Mouse (Mus musculus) bone marrow macrophage, adult 2 months (primary cell): ENCODE measurements around the gene Fam174b. TPM values are rescaled to one million over a fixed set of nuclear protein-coding genes. Genes with fewer than 3 reads are reported as not detected.

Source experiments
- H3K27ac ChIP-seq: 2 replicates; pipeline ENCODE4 v1.5.1; 2012; ENCODE audit warnings: low read depth, low read length; ENCODE audit not compliant: insufficient read depth
- H3K4me1 ChIP-seq: 2 replicates; pipeline ENCODE4 v1.6.1; 2012; ENCODE audit warnings: low read length; ENCODE audit not compliant: control insufficient read depth, insufficient read depth
- H3K4me3 ChIP-seq: 2 replicates; pipeline ENCODE4 v1.5.1; 2012; ENCODE audit warnings: mild to moderate bottlenecking, low read length, moderate library complexity; ENCODE audit not compliant: insufficient read depth
- CTCF ChIP-seq: IDR thresholded peaks from 2 replicates; pipeline ENCODE4 v1.5.1; 2012; ENCODE audit warnings: low read depth, mild to moderate bottlenecking, low read length, moderate library complexity
- POLR2A ChIP-seq: IDR thresholded peaks from 2 replicates; pipeline ENCODE4 v1.6.1; 2012; ENCODE audit warnings: mild to moderate bottlenecking, low read depth, low read length, borderline replicate concordance
- polyA plus RNA-seq: library from polyadenylated mRNA; stranded (reverse); fragments of >200 nt; gene quantifications from 2 replicates; pipeline ENCODE4 v1.2.4, GENCODE M21; 2012; ENCODE audit not compliant: missing spikeins, insufficient read depth, insufficient read length

The Fam174b gene
- polyA plus RNA-seq, 1 experiment: not detected

- Histone ChIP-seq H3K4me1 (no peaks in the 10 kb centered on the region), H3K27ac (no peak overlapping the region), H3K4me3 (no peak overlapping the region)
- no peak for TF ChIP-seq POLR2A
These were observed 18.3 kb upstream of the Fam174b start for GRCm38 (mm10) chr7:73721764-73722163.

DNA sequence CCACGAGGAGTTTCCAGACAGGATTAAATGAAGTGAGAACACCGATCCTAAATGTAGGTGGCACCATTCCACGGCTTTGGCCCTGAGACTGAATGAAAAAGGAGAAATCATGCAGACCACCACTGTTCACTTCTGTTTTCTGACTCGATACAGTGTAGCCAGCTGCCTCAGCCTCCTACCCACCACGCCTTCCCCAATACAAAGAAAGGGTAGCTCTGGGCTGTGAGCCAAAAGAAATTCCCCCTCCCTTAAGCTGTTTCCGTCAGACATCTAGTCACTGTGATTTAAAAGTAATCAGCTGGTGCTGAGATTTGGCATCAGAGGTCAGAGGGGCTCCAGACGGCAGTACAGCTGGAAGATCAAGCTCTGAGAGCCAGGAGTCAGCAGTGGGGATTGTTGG, 10.2 kb upstream of the Fam174b start:
- H3K27ac ChIP-seq: no peak overlapping the region
- no peak for TF ChIP-seq CTCF
- TF ChIP-seq POLR2A: no peak
- no peaks in the 10 kb centered on the region for H3K4me1 ChIP-seq
- no peak overlapping the region for H3K4me3 ChIP-seq

- H3K4me1 ChIP-seq: no peaks in the 10 kb centered on the region
- no peak overlapping the region for H3K27ac ChIP-seq
- no peak overlapping the region for H3K4me3 ChIP-seq
- TF ChIP-seq CTCF (no peak), POLR2A (no peak)
These were observed 9.6 kb upstream of the Fam174b start for GRCm38 (mm10) chr7:73730430-73731022.

- Histone ChIP-seq H3K4me3 (no peak overlapping the region), H3K4me1 (no peaks in the 10 kb centered on the region), H3K27ac (no peak overlapping the region)
- no peak for TF ChIP-seq CTCF
- TF ChIP-seq POLR2A: no peak
These were observed 4.1 kb upstream of the Fam174b start for GRCm38 (mm10) chr7:73736046-73736445.

DNA sequence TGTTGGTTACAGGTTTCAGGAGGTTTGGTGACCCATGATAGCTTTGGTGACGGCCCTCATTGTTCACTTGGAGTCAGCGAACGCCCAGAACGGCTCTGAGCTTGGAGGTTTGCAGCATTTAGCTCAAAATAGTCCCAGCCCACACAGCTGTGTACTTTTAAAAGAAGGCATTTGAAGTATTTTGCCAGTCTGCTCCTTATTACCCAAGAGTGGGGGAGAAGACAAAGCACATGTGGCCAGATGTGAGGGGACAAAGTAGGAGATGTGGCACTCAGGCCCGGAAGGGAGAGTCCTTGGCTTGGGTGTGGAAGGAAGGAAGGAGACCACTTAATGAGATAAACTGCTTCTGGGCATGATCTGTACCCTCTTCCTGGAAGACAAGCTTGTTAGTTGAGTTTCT, 1.3 kb downstream of the Fam174b start:
- no peak overlapping the region for H3K4me3 ChIP-seq
- TF ChIP-seq POLR2A: no peak
- TF ChIP-seq CTCF: no peak

GRCm38 (mm10) chr7:73741841-73742240, 1.7 kb downstream of the Fam174b start:
- H3K27ac ChIP-seq: no peak overlapping the region
- H3K4me1 ChIP-seq: no peaks in the 10 kb centered on the region
- TF ChIP-seq POLR2A (no peak), CTCF (no peak)
- H3K4me3 ChIP-seq: no peak overlapping the region

More for the DNA sequence above, 1.3 kb downstream of the Fam174b start:
- no peak overlapping the region for H3K27ac ChIP-seq
- no peaks in the 10 kb centered on the region for H3K4me1 ChIP-seq

DNA sequence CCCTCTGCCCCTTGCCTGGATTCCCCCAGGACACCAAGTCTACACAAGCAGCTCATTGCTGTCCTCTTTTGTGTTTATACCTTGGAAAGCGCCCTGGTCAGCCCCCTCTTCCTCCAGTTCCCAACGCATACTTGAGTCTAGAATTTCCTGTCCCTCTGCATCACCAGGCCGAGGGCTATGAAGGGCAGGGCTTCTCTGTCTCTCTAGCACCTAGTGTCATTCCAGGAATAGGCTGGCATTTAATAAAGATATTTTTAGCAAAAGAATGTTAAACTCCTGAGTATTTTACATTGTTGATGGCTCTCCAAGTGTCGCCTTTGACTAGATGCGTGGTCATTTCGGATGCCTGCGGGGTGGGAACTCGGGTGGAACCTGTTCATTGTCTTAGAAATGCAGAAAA, 3.0 kb downstream of the Fam174b start:
- Histone ChIP-seq H3K4me1 (no peaks in the 10 kb centered on the region), H3K27ac (no peak overlapping the region), H3K4me3 (no peak overlapping the region)
- TF ChIP-seq CTCF: no peak
- TF ChIP-seq POLR2A: no peak

- Histone ChIP-seq H3K27ac (no peak overlapping the region), H3K4me1 (no peaks in the 10 kb centered on the region), H3K4me3 (no peak overlapping the region)
- TF ChIP-seq CTCF (no peak), POLR2A (no peak)
These were observed 3.8 kb downstream of the Fam174b start for GRCm38 (mm10) chr7:73743831-73744370.

DNA sequence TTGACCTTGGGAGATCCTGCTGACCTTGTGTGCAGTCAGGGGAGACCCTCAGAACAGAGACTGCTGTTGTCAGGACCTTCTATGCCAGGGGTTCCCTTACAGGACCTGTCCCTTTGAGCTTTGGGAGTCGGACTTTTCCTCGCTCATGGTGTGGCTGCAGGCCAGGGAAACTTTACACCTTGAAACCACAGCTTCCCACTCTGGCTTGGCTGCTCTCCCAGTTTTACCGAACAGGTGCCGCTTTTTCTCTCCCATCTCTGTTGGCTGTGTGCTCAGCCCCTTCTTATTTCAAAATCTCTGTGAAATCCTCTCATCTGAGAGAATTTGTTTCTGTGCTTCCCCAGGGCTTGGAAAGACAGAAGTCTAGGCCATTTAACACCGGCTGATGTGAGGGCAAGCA, 5.8 kb downstream of the Fam174b start:
- no peak overlapping the region for H3K27ac ChIP-seq
- no peak overlapping the region for H3K4me3 ChIP-seq
- TF ChIP-seq POLR2A (no peak), CTCF (no peak)
- H3K4me1 ChIP-seq: no peaks in the 10 kb centered on the region

- TF ChIP-seq POLR2A (no peak), CTCF (no peak)
- Histone ChIP-seq H3K4me1 (no peaks in the 10 kb centered on the region), H3K27ac (no peak overlapping the region), H3K4me3 (no peak overlapping the region)
These were observed 6.7 kb downstream of the Fam174b start for GRCm38 (mm10) chr7:73746836-73747235.

DNA sequence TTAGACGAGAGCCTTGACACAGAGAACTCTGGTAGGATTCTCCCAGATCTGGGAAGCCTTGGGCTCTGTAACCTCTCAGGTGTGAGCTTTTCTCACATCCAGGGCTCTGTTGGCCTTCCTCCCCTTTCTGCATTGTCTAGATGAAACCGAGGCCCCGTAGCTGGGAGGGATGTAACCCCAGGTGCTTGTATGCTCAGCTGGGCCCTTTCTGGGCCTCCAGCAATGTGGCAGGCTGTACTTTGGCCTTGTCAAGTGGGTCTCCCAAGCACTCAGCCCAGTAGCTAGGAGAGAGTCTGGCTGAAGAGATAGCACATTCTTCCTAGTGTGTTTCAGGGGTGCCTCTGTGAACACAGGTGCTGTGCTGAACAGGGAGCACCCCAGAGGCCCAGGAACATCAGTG, 7.4 kb downstream of the Fam174b start:
- no peak overlapping the region for H3K27ac ChIP-seq
- TF ChIP-seq POLR2A: no peak
- no peak for TF ChIP-seq CTCF
- no peak overlapping the region for H3K4me3 ChIP-seq
- H3K4me1 ChIP-seq: no peaks in the 10 kb centered on the region
